Mouse (Mus musculus): ENCODE results near the gene Nrip1. TPM values are rescaled to one million over a fixed set of nuclear protein-coding genes. Genes with fewer than 3 reads are reported as not detected.
"Not testable (repeated sequence)": the region's sequence is repeated elsewhere in the genome, so short reads cannot be mapped to it uniquely, and the experiment has no call there.

Gene Nrip1
- 62.4 and 78.6 TPM in 2 replicates for polyA plus RNA-seq (2015; fragmentation: Nextera tagmentation; extraction: Ambion mirVana)

DNA sequence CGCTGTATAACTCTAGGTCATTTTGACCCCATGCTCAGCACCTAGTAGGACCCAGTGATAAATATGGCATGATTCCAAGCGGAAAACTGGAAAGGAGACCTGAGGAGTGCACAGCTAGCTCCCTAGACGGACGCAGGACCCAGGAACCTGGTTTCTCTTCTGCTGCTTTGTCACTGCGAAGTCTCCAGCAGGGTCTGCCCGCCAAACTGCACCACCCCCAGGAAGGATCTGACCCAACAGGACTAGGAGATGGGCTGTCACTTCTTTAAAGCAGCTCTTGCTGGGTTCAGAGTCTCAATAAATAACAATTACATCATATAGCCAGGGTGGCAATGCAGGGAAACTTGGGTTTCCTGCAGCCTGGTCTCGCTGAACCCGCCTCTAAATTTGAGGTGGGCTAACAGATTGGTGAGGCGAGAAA lies at the start of gene Nrip1:
Gene Nrip1 (minus strand): TSS at position 157 of the 421 bp plus-strand sequence.
- DNase-seq (ENCODE audit: low spot score) = peak; percentile 64

DNA sequence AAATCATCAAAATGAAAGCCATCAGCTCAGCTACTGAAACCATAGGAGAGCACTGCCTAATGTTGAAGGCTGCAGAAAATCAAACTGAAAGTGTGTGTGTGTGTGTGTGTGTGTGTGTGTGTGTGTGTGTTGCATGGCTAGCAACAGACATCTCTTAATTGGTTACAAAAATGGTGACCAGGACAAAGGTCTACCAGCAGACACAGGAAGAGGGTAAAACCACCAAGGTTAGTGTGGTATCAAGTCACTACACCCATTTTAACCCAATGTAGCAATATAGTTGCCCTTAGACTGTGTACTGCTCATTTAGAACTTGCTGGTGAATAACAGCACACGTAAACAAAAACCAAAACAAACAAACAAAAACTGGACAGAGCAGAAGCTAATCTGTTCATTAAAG lies 48.9 kb upstream of the Nrip1 start:
- no peak for DNase-seq (ENCODE audit: low spot score)

DNA sequence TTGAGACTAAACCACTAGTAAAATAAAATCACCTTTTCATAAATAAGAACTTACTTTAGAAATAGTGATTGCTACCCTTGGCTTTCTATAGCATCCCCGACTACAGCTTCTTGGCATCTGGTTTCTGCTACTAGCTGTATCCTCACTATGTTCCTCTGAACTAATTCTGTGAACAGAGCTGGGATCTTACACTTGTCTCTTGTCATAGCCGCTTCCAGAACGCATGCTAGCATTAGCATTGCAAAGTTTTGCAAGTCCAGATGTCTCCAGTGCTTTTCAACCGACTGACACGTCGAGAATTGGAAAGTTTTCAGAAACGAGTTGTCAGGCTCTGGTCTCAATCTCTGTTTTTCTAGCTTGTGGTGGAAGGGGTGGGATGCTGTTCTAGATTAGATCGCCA lies 46.2 kb upstream of the Nrip1 start:
- DNase-seq (ENCODE audit: low spot score) = no peak

DNA sequence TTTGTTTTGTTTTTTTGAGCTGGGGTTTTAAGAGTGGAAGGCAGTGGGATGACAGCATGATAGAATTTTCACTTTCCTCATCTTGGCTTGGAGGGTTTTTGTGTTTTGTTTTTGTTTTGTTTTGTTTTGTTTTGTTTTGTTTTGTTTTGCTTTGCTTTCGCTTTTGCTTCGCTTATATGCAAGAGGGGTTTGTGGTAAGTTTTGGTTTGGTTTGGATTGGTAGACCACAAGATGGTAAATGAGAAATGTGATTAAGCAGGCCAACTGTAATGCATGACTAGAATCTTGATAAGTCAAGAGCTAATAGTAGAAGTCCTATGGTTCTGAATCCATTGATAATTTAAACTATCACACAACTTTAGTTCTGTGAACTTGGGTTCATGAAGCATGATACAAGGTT lies 42.9 kb upstream of the Nrip1 start:
- no peak for DNase-seq (ENCODE audit: low spot score)

DNA sequence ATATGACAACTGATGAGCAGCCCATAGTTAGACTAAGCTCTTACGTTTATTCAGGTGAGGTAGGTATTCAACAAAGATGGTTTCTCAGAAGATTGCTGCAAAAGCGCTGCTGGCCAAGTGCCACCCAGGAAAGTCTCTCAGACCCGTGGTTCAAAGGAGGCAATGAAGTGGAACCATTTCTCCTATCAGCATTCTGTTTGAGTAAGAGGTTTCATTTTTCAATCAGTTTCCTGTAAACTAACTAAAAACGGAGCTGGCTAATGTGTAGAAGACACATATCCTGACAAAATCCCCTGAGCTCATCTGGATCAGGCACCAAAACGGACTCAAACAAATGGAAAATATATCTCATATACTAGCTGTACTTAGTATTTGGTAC lies 42.4 kb upstream of the Nrip1 start:
- no peak for DNase-seq (ENCODE audit: low spot score)

DNA sequence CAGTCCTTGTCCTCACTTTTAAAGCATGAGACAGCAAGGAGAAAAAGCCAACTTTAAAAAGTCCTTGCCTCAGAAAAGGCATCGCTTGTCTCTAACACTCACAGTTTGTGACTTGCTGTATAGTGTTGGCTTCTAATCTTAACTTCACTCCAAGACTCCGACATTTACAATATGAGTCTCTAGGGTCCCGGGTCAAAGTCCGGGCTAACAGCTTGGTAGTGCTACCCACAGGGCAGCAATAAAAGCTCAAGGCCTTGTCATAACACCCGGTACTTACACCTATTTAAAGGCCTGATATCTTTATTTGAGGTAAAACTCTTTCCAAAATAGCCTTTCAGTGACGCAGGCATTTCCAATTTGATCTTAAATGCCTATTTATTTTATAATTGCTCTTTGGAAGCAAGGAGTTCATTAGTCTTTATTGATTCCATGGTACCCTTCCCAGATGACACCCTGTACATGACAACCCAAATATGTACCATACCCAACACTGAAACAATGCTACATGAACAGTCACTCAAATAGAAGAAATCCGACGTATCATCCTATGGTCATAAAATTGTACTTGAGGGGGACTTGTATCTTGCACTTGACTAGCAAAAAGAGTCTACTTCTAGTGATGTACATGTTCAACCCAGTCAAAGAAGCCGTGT lies 41.9 kb upstream of the Nrip1 start:
- no peak for DNase-seq (ENCODE audit: low spot score)

DNA sequence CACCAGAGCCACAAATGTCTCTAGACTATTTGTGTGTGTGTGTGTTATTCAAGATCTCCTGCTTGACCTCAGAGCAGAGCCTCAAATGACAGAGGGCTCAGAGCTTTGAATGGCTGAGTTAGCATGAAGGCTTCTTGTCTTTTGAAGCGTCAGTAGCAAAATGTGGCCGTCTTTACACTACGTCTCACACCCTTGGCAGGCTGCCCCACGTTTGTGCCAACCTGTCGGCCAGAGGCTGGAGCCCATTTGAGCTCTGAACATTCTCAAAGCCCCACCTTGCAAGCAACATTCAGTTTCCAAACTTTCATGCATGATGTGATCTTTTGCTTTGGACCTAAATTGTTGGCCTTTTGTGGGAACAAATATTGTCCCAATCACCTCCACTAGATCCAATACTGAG lies 40.9 kb upstream of the Nrip1 start:
- no peak for DNase-seq (ENCODE audit: low spot score)

DNA sequence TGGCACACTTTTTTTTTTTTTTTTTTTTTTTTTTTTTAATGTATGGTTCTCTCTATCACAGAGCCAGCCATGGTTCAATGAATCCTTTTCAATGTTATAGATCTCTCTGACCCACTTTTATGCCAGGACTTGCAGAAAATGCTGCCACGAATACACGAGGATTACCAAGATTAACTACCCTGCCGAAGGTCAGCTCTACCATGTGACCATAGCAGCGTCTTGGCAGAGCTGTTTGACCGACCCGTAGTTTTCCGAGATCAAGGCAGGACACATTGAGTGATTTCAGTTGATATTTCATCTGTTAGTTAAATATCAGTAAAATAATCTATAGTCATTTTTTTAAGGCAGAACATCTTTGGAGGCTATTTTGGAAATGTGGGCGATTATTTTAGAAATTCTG lies 40.0 kb upstream of the Nrip1 start:
- DNase-seq (ENCODE audit: low spot score) = no peak

DNA sequence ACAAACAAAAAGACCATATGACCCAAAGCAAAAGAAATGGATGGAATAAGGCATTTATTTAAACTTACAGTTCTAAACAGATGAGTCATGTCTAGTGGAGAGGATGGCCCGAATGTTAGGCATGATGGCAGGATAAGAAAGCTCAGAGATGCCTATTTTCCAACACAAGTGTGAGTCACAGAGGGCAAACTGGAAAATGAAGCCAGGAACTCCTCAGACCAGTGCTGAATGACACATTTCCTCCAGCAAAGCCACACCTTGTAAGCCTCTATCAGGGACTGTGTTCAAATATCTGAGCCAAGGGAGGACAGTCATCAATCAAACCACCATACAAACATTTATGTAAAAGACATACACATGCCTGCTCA lies 35.7 kb upstream of the Nrip1 start:
- DNase-seq (ENCODE audit: low spot score) = no peak

DNA sequence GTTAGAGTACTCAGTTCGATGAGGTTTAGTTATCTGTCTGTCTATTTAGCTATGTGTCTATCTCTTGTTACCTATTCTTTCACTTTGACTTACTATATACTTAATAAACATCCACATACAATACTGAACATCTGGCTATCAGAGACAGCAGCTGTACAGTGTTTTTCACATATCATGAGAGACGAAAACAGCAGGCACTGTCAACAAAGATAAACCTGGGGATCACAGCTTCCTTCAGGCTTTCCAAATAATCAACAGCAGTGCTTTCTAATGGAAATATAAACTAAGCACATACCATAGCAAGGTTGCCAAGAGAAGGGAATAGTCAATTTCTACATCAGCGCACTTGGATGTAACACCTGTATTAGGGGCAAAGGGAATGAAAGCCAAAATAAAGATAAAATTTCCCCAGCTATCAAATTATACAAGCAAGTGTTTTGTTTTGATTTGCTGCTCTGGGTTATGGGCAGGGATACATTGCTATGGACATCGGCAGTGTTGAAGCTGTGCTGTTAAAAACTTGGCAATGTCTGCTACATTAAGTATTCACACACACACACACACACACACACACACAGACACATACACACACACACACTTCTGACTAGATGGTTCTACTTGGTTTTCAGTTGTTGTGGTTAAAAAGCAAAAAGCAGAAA lies 35.2 kb upstream of the Nrip1 start:
- no peak for DNase-seq (ENCODE audit: low spot score)

DNA sequence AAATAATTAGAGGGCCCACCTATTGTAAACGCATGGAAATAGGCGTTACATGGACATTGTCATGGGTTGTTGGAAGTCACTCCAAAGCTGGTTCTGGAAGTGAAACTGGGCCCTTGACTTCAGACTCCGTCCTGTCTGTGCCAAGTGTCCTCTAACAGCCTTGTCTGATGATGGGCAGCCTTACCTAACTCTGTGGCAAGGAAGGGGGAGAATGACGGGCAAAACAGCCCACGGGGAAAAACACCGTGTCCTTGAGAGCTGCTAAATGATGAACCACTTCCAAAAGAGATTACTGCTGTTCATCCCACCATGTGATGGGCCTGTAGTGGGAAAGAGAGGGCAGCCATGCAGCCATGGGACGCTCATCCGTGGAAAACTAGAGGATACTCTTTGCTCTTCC lies 34.6 kb upstream of the Nrip1 start:
- no peak for DNase-seq (ENCODE audit: low spot score)

DNA sequence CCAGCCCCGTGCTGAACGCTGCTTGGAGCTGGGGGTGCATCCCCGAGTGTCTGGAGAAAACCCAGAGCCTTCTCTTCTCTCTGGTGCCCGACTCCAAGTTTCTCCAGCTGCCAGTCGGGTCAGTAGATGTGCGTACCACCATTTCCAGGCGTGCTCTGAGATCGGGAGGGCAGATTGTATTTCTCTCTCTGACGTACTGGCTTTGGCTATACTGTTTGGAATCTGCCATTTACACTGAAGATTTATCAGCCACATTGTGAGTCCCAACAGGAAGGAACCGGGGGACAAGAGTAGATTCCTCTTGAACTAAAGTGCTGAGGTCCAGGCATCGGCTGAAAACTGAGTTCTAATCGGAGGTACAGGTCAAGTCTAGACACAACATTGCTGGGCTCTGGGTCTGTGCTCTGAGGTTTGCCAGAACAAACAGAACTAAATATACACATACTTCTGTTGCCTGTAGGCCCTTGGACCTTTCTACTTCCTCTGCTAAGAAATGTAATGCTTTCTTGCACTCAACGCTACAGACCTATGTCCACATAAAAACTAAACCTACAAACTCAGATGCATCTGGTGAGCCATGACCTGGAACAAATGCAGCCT lies 33.8 kb upstream of the Nrip1 start:
- DNase-seq (ENCODE audit: low spot score) = no peak

DNA sequence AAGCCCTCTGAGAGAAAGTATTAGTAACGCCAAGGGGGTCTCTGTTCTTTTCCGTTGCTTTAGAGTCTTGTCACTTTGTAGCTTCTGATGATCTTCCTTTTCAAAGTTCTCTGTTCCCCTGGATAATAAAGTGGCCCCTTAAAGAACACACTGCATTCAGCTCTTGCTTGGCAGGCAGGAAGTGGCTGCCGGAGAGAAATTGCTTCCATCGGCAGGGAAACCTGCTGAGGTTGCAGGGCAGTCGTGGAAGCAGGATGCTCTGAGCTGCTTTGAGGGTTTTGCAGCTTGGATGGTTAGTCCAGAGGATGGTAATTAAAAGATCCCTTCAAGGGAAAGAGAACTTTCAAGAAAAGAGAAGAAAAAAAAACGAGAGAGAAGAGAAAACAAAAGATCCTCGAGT lies 33.3 kb upstream of the Nrip1 start:
- peak; percentile 16 for DNase-seq (ENCODE audit: low spot score)

DNA sequence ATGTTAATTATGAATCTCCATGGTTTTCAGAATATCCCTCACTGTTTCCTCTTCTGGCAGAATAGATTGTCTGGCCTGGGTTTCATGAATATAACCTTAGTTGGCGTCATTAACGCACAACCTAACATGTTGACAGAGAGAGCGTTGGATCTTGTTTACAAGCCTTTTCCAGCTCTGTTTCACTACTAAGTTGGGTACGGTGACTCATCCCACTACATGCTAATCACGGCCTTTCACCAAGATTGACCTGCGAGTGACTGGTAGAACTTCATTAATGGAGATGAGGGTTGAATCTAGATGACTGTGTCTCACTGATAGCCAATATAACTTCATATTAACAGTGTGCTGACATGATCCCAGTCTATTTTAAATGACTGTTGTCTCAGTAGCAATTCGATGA lies 32.7 kb upstream of the Nrip1 start:
- no peak for DNase-seq (ENCODE audit: low spot score)

DNA sequence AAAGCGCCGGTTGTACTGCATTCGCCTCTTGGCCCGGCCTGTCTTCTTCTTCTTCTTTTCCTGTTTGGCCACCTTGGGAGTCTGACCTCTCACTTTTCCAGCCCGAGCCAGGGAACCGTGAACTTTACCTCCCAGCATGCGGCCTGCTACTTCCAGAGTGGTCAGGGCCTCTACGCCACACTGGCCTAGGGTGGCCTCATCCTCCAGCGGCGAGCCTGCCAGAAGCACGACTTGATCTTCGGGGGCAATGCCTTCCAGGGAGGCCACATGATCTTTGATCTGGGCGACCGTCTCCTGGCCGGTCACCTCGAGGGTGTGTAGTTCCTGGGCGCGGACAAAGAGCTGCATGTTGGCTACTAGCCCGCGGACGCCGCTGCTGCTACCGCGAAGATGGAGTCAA lies 29.7 kb upstream of the Nrip1 start:
- not testable (repeated sequence) for DNase-seq (ENCODE audit: low spot score)

DNA sequence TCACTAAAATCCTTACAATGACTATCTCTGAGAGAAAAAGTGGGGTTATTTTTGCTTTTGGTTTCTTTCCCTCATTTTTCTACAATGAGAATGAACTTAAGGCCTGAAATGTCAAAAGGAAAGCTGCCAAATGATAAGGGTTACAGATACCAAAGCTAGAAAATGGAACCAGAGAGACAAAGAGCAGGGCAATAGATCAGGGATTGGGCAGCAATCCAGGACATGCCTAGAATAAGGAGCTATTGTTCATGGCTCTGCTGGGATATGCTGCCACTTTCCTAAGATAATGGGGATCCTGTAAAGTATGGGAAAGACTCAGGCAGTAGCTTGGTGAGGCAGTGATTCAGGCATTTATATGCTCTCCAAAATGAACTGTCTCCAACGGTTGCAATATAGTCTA lies 22.9 kb upstream of the Nrip1 start:
- no peak for DNase-seq (ENCODE audit: low spot score)

DNA sequence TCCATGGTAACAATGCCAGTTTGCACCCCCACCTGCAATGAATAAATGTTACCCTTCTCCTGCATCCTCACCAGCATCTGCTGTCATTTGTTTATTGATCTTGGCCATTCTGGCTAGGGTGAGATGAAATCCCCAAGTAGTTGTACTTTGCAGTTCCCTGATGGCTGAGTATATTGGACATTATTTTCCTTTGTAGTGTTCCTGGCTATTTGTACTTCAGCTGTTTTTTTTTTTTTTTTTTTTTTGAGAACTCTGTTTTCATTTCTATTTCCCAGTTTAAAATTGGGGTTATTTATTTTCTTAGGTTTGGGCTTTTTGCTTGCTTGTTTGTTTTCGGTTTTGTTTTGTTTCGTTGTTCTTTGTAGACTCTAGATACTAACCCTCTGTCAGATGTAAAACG lies 19.6 kb upstream of the Nrip1 start:
- no peak for DNase-seq (ENCODE audit: low spot score)

DNA sequence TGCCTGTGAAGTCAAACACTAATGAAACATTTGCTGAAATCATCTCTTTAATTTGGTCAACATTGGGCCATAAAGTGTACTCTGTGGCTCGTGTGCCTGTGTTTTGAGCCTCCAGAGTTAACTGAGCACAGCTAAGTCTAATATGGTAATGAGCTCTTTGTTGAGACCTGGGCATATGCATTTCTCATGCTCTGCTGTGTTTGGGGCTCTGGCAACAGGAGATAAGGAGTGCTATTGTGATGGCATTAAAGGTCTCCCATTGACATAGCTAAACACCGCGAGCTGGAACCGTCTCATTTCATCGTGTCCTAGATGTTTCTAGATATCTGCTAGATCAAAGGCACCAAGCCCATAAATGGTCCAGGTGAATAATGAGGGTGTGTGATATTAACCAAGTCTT lies 12.9 kb upstream of the Nrip1 start:
- DNase-seq (ENCODE audit: low spot score) = no peak

DNA sequence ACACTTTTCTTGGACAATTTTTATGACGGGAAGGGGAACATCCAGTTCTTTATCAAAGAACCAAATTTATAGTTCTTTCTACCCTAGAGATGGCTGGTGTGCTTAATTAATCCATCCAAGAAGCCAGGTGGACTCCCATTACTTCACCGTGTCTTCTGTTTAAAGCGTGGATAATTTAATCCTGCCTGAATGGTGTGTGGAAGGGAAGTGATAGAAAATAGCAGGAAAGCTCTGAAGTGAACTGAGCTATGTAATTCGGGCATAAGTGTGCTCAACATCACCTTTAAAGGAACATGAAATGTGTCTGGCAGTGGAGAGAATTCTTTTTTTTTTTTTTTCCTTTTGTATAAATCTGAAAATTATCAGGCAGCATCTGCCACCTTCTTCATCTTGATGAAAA lies 12.4 kb upstream of the Nrip1 start:
- DNase-seq (ENCODE audit: low spot score) = no peak

DNA sequence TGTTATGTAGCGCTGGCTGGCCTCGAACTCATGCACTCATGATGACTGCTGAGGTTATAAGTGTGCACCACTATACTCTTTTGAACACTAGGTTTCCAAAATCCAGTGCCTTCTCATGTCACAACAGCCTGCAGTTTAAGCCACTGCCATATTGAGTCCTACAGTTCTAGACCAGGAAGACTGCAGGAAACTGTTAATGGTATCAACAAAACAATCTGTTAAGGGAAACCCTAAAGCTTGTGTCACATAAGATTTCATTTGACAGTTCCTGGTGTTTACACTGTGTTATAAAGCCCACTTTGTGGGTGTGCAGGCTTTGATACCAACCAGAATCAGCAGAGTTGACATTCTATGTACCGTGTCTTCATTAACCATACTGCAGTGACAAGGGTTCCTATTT lies 3.6 kb upstream of the Nrip1 start:
- DNase-seq (ENCODE audit: low spot score) = no peak

DNA sequence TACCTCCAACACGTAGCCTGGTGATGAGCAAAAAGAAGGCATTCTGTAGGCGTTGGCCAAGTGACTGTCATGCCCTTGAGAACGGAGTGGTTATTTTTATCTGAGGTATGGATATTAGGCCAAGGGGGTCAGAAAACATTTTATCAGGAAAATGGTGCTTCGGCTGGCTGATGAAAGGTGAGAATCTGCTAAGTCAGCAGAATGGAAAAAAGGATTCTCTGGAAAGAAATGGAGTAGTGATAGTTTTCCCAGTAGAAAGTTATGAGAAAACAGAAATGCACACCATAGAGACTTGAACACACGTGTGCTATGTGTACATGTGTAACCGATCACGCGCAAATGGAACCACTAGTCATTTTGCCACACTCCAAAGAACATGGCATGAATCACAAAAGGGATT lies 3.0 kb upstream of the Nrip1 start:
- no peak for DNase-seq (ENCODE audit: low spot score)

DNA sequence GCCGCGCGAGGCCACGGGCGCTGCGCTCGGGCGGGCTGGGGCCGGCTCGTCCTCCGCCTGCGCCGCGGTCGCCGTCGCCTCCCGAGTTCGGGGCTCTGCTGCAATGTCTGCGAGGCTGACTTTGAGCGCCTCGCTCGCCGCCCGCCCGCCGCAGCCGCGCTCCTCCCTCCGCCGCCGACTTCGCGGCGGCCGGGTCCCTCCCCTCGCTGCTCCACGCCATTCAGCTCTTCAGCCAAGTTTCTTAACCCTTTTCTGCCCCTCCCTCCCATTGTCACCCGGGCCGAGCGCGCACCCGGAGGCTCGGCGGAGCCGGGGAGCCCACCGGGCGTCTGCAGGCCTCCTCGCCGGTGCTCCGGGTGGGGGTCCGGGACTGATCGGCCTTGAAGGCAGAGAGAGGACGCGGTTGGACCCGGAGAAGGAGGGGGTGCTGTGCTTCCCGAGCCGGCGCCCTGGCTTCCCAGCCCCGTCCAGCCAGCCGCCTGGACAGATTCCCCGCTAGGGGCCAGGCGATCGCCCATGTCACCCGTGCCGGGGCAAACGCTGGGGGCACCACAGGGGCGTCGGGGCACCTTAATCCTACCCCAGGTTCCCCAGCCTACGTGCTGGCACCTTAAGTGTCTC lies 576 bp downstream of the Nrip1 start:
- peak; percentile 92 for DNase-seq (ENCODE audit: low spot score)
